Mouse (Mus musculus) embryo, embryonic 11.5 days (tissue): ENCODE results near the gene Zfand2a.

Source experiments
- DNase-seq: peaks from one replicate; pipeline ENCODE4 v3.0.0-alpha.2; 2012; ENCODE audit warnings: low read depth, low spot score

The Zfand2a gene

DNA sequence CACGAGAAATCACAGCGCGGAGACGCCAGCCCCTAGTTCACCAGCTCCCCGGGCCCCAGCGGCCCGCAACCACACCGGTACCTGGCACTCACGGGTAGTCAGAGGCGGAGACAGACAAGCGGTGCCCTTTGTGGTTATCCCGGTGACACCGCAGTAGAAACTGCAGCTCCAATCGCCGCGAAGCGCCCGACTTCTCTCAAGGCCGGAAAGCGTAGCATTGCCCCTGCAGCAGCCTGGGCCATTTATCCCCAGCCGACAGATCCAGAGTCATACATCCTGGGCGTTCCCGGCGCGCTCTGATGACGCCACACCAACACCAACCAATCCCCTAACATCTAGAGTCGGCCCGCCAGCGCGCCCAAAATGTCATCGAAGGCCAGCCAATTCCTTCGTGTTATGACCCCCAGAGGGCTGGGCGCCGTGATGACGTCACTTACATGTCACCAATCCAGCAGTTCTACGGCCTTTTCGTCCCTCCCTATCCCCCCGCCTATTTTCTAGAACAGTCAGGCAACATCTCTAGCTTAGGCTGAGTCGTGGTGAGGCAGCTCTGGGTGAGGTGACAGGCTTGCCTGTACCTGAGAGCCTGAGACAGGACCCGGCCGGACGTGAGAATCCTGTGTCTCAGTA is at the start of gene Zfand2a:
TSS of gene Zfand2a (minus strand) at position 365 of the 630 bp plus-strand sequence.
- peak; percentile 99 for DNase-seq

- DNase-seq: no peak
Observed at GRCm38 (mm10) chr5:139528851-139529250, 44.5 kb upstream of the Zfand2a start.

GRCm38 (mm10) chr5:139521987-139522386 is 37.6 kb upstream of the Zfand2a start:
- DNase-seq: no peak

DNA sequence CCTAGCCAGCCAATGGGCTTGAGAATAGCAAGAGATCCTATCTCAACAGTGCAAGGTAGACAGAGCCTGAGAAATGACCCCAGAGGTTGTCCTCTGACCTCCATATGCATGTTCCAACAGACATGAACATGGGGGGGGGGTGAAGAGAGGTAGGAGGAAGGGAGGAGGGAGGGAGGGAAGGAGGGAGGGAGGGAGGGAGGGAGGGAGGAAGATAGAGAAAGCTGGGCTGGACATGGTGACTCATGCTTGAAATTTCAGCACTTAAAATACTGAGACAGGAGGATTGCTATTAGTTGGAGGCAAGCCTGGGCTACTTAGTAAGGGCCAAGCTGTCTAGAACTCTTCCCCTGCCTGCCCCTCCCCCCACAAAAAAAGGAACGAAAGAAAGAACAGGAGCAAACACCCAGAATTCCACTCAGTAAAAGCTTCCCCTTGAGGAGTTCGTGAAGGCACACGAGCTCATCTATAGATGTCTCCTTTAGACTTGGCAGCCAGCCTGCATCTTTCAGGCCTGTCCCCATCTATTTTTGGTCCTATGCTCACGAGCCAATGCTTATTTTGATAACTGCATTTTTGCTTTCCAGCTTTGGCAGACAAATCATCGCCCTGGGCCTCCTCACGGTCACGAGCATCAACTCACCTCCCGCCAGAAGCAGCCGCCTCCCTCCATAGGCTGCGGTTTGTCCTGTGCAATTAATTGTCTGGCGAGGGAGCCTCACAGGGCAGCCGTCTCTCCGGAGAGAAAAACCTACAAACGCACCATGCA is 35.9 kb upstream of the Zfand2a start:
- DNase-seq: no peak

GRCm38 (mm10) chr5:139516281-139516680 is 31.9 kb upstream of the Zfand2a start:
- no peak for DNase-seq

- DNase-seq: no peak
Observed at GRCm38 (mm10) chr5:139512201-139512600, 27.9 kb upstream of the Zfand2a start.

DNA sequence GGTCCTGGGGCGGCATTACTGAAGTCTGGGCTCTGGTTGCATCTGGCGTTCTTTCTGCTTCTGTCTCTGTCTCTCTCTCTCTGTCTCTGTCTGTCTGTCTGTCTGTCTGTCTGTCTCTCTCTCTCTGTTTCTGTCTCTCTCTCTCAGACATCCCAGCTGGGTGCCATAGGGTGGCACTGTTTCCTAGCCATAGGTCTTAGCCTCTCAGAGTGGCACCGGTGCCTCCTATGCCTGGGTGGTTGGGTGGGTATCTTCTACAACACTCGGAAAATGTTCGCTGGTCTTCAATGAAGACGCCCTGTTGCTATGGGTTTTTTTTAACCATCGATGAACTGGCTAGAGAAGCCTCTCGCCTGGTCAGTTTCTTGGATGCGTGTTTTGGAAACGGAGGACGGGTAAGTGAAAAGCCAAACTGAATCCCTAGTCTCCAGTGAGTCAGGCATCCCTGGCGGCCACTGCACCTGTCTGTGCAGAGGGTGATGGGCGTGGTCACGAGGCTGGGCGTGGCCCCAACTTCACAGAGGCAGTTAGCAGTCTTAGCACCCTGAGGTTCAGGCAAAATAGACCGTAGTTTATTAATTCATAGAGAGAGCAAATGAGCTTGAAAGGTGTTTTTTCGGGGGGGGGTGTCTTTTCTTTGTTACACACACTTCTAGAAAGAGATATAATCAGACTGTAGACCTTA is 26.5 kb upstream of the Zfand2a start:
- no peak for DNase-seq

- DNase-seq: no peak
Observed at GRCm38 (mm10) chr5:139506207-139506606, 21.9 kb upstream of the Zfand2a start.

DNA sequence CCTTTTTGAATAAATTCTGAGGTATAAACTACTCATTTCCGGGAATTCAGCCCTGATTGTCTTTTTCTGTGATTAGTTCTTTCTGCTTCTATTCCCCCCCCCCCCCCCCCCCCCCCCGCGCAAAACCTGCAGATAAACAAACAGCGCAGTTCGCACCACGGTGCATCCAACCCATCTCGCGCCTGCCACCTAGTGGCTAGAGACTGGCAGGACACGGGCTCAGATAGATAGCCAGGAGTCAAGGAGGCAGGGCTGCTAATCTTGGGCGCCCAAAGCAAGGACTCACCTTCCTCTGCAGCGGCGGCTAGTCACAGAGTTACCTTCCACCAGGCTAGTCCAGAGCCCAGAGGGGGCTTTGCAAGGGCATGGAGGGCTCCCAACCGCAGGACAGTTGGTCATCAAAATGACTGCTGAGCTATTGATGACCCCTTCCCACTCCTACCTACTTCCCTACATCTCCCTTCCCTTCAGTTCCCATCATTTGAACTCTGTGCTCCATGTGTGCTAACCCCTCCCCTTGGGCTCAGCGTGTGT is 20.8 kb upstream of the Zfand2a start:
- peak; percentile 67 for DNase-seq

DNA sequence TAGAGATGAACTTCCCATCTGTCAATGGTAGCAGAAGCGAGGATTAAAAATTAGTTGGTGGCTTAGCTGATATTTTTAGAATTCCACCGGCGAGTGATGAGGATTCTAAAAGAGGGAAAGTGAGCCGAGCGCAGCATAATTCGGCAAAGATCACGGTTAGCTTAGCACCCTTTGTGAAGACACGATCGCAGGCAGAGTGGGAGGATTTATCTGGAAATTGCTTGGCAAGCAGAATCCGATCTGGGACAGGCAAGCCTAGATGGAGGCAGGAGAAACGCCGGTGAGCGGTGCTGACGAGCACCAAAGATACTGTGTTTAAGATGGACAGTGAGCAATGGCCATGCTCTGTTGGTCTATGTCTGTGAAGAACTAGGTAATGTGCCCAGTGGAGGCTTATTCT is 17.9 kb upstream of the Zfand2a start:
- DNase-seq: no peak

- DNase-seq: no peak
Observed at GRCm38 (mm10) chr5:139498791-139499190, 14.4 kb upstream of the Zfand2a start.

DNA sequence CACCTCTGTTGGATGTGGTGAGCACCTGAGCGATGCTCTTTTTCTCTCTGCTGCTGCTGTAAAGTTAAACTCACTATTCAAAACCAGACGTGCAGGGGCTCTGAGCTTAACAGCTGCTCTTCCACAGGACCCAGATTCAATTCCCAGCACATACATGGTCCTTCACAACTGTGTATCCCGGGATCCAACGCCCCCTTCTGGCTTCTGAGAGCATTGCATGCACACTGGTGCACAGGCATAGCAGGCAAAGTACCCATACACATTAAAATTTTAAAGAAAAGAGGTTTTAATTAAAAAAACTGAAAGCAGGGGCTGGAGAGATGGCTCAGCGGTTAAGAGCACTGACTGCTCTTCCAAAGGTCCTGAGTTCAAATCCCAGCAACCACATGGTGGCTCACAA is 12.6 kb upstream of the Zfand2a start:
- DNase-seq: no peak

GRCm38 (mm10) chr5:139495019-139495669 is 10.8 kb upstream of the Zfand2a start:
- DNase-seq: peak; percentile 19

DNA sequence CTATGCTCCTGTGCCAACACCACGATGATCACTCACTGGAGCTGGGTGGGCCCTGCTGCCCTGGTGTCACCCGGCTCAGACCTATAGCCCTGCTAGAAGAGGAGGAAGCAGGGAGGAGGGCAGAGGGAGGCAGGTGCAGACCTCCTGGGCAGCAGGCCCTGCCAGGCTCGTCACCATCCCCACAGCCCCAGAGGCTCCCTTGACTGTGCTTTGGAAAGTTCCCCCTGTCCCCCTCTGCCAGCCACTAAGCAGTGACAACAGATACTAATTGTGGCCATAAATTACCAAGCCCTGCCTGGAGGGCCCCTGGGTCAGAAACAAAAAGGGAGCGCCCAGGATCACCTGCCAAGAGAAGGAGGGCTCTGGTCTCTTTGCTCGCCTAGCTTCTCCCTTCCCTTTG is 9.3 kb upstream of the Zfand2a start:
- DNase-seq: no peak

DNA sequence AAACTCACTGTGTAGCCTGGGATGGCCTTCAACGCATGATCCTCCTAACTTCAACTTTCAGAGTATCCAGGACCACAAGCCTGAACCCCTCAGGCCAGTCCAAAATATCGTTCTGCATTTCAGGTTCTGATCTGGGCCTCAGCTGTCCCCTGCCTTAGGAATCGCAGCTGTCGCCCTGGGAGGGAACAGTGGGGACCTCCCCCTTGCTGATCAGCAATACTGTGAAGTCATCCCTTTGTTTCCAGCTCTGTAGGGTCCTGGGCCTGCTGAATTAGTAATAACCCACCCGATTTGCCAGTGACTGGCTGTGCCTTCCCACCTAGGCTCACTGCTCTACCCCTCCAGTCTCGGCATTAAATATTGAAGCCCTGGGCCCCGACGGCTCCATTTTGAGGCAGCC is 7.0 kb upstream of the Zfand2a start:
- no peak for DNase-seq

GRCm38 (mm10) chr5:139490131-139490530 is 5.8 kb upstream of the Zfand2a start:
- DNase-seq: no peak

GRCm38 (mm10) chr5:139483171-139483848 is 1.0 kb downstream of the Zfand2a start:
- no peak for DNase-seq

DNA sequence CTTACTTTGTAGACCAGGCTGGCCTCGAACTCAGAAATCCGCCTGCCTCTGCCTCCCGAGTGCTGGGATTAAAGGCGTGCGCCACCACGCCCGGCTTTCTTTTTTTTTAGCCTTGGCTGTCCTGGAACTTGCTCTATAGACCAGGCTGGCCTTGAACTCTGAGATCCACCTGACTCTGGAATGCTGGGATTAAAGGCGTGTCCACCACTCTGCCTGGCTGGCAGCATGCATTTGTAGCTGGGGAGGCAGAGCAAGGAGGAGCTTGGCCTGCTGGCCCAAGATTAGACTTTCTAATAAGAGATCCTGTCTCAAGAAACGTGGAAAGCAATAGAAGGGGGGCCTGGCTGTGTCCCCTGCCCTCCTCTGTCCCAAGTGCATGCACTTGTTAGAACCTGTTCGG is 3.9 kb downstream of the Zfand2a start:
- no peak for DNase-seq

DNA sequence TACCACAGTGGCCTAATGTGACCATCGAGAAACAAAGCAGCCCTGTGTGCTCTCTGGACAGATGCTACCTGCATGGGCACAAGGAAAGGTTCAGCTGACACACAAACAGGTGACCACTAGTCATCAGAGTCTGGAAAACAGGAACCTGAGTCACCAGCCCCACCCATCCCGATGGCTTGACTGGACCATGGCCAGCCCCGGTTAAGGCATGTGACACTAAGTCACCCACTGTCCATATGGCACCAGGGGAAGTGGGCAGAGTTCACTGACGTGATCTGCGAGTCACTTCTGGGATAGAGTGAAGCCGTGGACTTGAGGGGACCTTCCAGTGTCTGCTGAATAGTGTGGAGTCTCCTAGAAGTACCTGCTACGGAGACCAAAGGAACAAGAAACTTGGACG is 5.3 kb downstream of the Zfand2a start:
- no peak for DNase-seq

- no peak for DNase-seq
Observed at GRCm38 (mm10) chr5:139474741-139475140, 9.6 kb downstream of the Zfand2a start.

- DNase-seq: no peak
Observed at GRCm38 (mm10) chr5:139467998-139468397, 16.4 kb downstream of the Zfand2a start.
